Mouse (Mus musculus) CH12.LX (cell line): ENCODE data around the gene Chd1l. TPM values are rescaled to one million over a fixed set of nuclear protein-coding genes. Genes with fewer than 3 reads are reported as not detected.

Experiments used
- DNase-seq: peaks from one replicate; pipeline ENCODE4 v3.0.0-alpha.2; 2013; ENCODE audit errors: extremely low read depth
- H3K27ac ChIP-seq: 2 replicates; pipeline ENCODE4 v1.5.1; 2012; ENCODE audit warnings: low read depth, mild to moderate bottlenecking, control low read depth, moderate library complexity; ENCODE audit not compliant: insufficient read depth
- H3K27me3 ChIP-seq: replicated peaks from 2 replicates; pipeline ENCODE3; 2012; ENCODE audit warnings: inconsistent platforms
- H3K36me3 ChIP-seq, 2 experiments: replicated peaks in 1 of 2; 2 replicates each; pipeline versions ENCODE3 to v1.6.1; 2012; ENCODE audit warnings: inconsistent platforms in 1 of 2, low read length in 1 of 2, mild to moderate bottlenecking in 1 of 2, mixed read lengths in 1 of 2, moderate library complexity in 1 of 2; ENCODE audit not compliant: control insufficient read depth in 1 of 2, insufficient read depth in 1 of 2
- H3K4me1 ChIP-seq, 2 experiments: 2 replicates each; pipeline ENCODE4 v1.6.1; 2012; ENCODE audit warnings: inconsistent platforms in 1 of 2, moderate library complexity in 1 of 2; ENCODE audit not compliant: insufficient read depth in 2 of 2, control insufficient read depth in 1 of 2
- H3K4me2 ChIP-seq: 2 replicates; pipeline ENCODE4 v1.6.1; 2012; ENCODE audit warnings: low read depth, mild to moderate bottlenecking, control low read depth; ENCODE audit not compliant: poor library complexity, insufficient read depth, severe bottlenecking
- H3K4me3 ChIP-seq, 3 experiments: fragments of 150-350 bp in 1 of 3; sonication (generic) in 1 of 3; replicated peaks in 1 of 3; 2 replicates each; pipeline versions ENCODE3 to v1.5.1; 2011 to 2012; ENCODE audit warnings: low read depth in 2 of 3, low read length in 2 of 3, mild to moderate bottlenecking in 2 of 3, moderate library complexity in 2 of 3, control low read depth in 1 of 3, improper control_type of control experiment in 1 of 3, inconsistent platforms in 1 of 3, mixed read lengths in 1 of 3; ENCODE audit not compliant: poor library complexity in 1 of 3
- H3K79me2 ChIP-seq: replicated peaks from 2 replicates; pipeline ENCODE4 v1.6.1; 2012; ENCODE audit warnings: mild to moderate bottlenecking, moderate library complexity; ENCODE audit not compliant: control insufficient read depth, poor library complexity, insufficient read depth, severe bottlenecking; ENCODE audit errors: extremely low read depth
- H3K9ac ChIP-seq: 2 replicates; pipeline ENCODE4 v1.6.1; 2012; ENCODE audit warnings: low read depth, mild to moderate bottlenecking, control low read depth, moderate library complexity; ENCODE audit not compliant: insufficient read depth
- H3K9me3 ChIP-seq: replicated peaks from 2 replicates; pipeline ENCODE3; 2012; ENCODE audit warnings: low read length, inconsistent platforms, mixed read lengths
- CHD1 ChIP-seq: IDR thresholded peaks from 2 replicates; pipeline ENCODE4 v1.6.1; 2012; ENCODE audit warnings: low read depth, low read length, improper control_type of control experiment, inconsistent platforms
- CHD2 ChIP-seq: IDR thresholded peaks from 2 replicates; pipeline ENCODE4 v1.6.1; 2011; ENCODE audit warnings: low read length, improper control_type of control experiment
- CTCF ChIP-seq, 2 experiments: IDR thresholded peaks in 1 of 2; conservative IDR thresholded peaks in 1 of 2; 2 replicates each; pipeline ENCODE4 v1.5.1; 2011 to 2012; ENCODE audit warnings: low read depth in 2 of 2, low read length in 2 of 2, improper control_type of control experiment in 1 of 2, inconsistent platforms in 1 of 2, mild to moderate bottlenecking in 1 of 2, moderate library complexity in 1 of 2
- E2F4 ChIP-seq: IDR thresholded peaks from 2 replicates; pipeline ENCODE4 v1.6.1; 2011; ENCODE audit warnings: low read depth, low read length, improper control_type of control experiment; ENCODE audit not compliant: insufficient replicate concordance
- ELF1 ChIP-seq: IDR thresholded peaks from 2 replicates; pipeline ENCODE4 v1.6.1; 2014; ENCODE audit warnings: low read depth, mild to moderate bottlenecking, inconsistent platforms, low read length, improper control_type of control experiment
- EP300 ChIP-seq: IDR thresholded peaks from 2 replicates; pipeline ENCODE4 v1.6.1; 2011; ENCODE audit warnings: low read length, improper control_type of control experiment
- HCFC1 ChIP-seq: IDR thresholded peaks from 2 replicates; pipeline ENCODE4 v1.6.1; 2012; ENCODE audit warnings: low read depth, mild to moderate bottlenecking, inconsistent platforms, low read length, improper control_type of control experiment
- IRF4 ChIP-seq: IDR thresholded peaks from 2 replicates; pipeline ENCODE4 v1.6.1; 2014; ENCODE audit warnings: low read depth, mild to moderate bottlenecking, inconsistent platforms, low read length, improper control_type of control experiment
- KAT2A ChIP-seq: IDR thresholded peaks from 2 replicates; pipeline ENCODE4 v1.6.1; 2012; ENCODE audit warnings: low read length, improper control_type of control experiment, inconsistent platforms; ENCODE audit not compliant: insufficient replicate concordance
- MAFK ChIP-seq: IDR thresholded peaks from 2 replicates; pipeline ENCODE4 v1.6.1; 2011; ENCODE audit warnings: low read length, improper control_type of control experiment; ENCODE audit not compliant: insufficient replicate concordance
- MAX ChIP-seq: IDR thresholded peaks from 2 replicates; pipeline ENCODE4 v1.6.1; 2011; ENCODE audit warnings: low read length, improper control_type of control experiment
- MXI1 ChIP-seq: IDR thresholded peaks from 2 replicates; pipeline ENCODE4 v1.6.1; 2011; ENCODE audit warnings: mild to moderate bottlenecking, low read depth, low read length, improper control_type of control experiment
- NELFE ChIP-seq: IDR thresholded peaks from 2 replicates; pipeline ENCODE4 v1.6.1; 2011; ENCODE audit warnings: low read depth, low read length, improper control_type of control experiment
- PAX5 ChIP-seq: IDR thresholded peaks from 2 replicates; pipeline ENCODE4 v1.6.1; 2012; ENCODE audit warnings: low read length, inconsistent platforms, mixed read lengths
- POLR2AphosphoS2 ChIP-seq: IDR thresholded peaks from 2 replicates; pipeline ENCODE4 v1.6.1; 2011; ENCODE audit warnings: low read depth, low read length, improper control_type of control experiment
- RAD21 ChIP-seq: IDR thresholded peaks from 2 replicates; pipeline ENCODE4 v1.6.1; 2011; ENCODE audit warnings: low read depth, mild to moderate bottlenecking, low read length, improper control_type of control experiment, moderate library complexity
- RCOR1 ChIP-seq: conservative IDR thresholded peaks from 2 replicates; pipeline ENCODE4 v1.6.1; 2012; ENCODE audit warnings: low read depth, mild to moderate bottlenecking, inconsistent platforms, low read length, improper control_type of control experiment
- SMC3 ChIP-seq: IDR thresholded peaks from 2 replicates; pipeline ENCODE4 v1.6.1; 2011; ENCODE audit warnings: low read depth, low read length, improper control_type of control experiment
- TCF12 ChIP-seq: IDR thresholded peaks from 2 replicates; pipeline ENCODE4 v1.6.1; 2014; ENCODE audit warnings: low read depth, mild to moderate bottlenecking, inconsistent platforms, low read length, improper control_type of control experiment
- UBTF ChIP-seq: IDR thresholded peaks from 2 replicates; pipeline ENCODE4 v1.6.1; 2012; ENCODE audit warnings: low read depth, mild to moderate bottlenecking, inconsistent platforms, low read length, improper control_type of control experiment, moderate library complexity
- USF1 ChIP-seq: IDR thresholded peaks from 2 replicates; pipeline ENCODE4 v1.6.1; 2014; ENCODE audit warnings: low read depth, mild to moderate bottlenecking, inconsistent platforms, low read length, improper control_type of control experiment
- USF2 ChIP-seq: conservative IDR thresholded peaks from 2 replicates; pipeline ENCODE4 v1.6.1; 2011; ENCODE audit warnings: low read depth, low read length, improper control_type of control experiment
- ZC3H11A ChIP-seq: IDR thresholded peaks from 2 replicates; pipeline ENCODE4 v1.6.1; 2012; ENCODE audit warnings: low read depth, mild to moderate bottlenecking, inconsistent platforms, low read length, improper control_type of control experiment
- ZNF384 ChIP-seq: IDR thresholded peaks from 2 replicates; pipeline ENCODE4 v1.6.1; 2012; ENCODE audit warnings: low read depth, low read length, improper control_type of control experiment, inconsistent platforms
- dilution Hi-C: fragments of 300-500 bp; cut with MboI; formaldehyde crosslinking; loops from 2 replicates; pipeline ENCODE4 v1.14.3; 2020; ENCODE audit warnings: low sequenced_read_pairs; ENCODE audit not compliant: extremely low pct_unique_long_range_greater_than_20kb, extremely low pct_ligation_motif_present
- in situ Hi-C: fragments of 300-500 bp; cut with MboI; formaldehyde crosslinking; loops from 3 replicates; pipeline ENCODE4 v1.14.3; 2019; ENCODE audit warnings: low sequenced_read_pairs, low pct_ligation_motif_present, low pct_unique_long_range_greater_than_20kb, mixed read lengths
- polyA plus RNA-seq: library from polyadenylated mRNA; unstranded; fragments of >175 nt; gene quantifications from 2 replicates; pipeline ENCODE4 v1.2.1, GENCODE M21; 2012; ENCODE audit warnings: low read depth; ENCODE audit not compliant: insufficient read length
- total RNA-seq, 2 experiments: library from RNA; depleted of rRNA; stranded (reverse); fragments of 300-350 nt in 1 of 2; fragments of >200 nt in 1 of 2; gene quantifications; 2 replicates each; pipeline ENCODE4 v1.2.3; 2012 to 2014

Gene Chd1l
- total and polyA plus RNA-seq, 3 experiments: 24.7 to 29.0 (median 25.2) TPM

DNA sequence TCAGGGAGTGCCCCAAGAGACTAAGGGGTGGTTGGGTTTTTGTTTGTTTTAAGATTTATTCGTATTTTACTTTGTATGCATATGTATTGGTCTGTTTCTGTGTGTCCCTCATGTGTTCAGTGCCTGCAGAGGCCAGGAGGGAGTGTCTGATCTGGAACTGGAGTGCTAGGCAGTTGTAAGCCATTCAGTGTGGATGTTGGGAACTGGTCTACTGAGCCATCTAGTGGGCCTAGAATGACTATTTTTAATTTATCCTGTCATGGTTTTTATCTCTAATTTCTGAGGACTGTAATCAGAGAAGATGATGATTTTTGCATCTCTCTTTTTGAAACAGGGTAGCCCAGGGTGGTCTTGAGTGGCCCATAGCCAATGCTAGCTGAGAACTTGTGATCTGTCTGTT, 71.4 kb downstream of the Chd1l start:
- TF ChIP-seq MAFK: no peak
- TF ChIP-seq ZNF384: no peak
- TF ChIP-seq NELFE: no peak
- peak; percentile 8 for TF ChIP-seq RAD21
- TF ChIP-seq UBTF: no peak
- TF ChIP-seq MAX: no peak
- no peak for TF ChIP-seq EP300
- dilution Hi-C loops (no loop called here), in situ Hi-C loops (no loop called here)
- no peak for DNase-seq
- Histone ChIP-seq H3K4me3 (no peak overlapping the region), H3K4me1 (no peaks in the 10 kb centered on the region), H3K27me3 (no peaks in the 10 kb centered on the region), H3K9ac (no peak overlapping the region), H3K36me3 (no peaks in the 10 kb centered on the region), H3K27ac (no peak overlapping the region), H3K79me2 (no peaks in the 10 kb centered on the region), H3K4me2 (no peak overlapping the region), H3K9me3 (no peaks in the 10 kb centered on the region)

DNA sequence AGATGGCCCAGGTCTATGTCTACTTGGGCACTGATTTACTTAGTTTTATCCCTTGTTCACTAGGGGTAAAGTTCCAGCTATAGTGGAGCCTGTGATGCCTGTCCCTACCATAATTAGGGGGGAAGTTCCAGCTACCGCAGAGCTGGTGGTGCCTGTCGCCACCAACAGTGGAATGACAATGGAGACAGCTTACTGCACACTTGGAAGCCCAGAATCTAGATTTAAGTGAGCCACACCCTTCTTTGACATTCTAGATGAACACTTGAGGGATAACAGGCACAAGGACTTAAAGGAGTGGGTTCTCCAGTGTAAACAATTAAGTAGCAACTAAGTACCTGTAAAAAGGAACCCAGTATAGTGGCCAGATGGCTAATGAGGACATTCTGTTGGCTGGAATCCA, 73.0 kb downstream of the Chd1l start:
- no peak for TF ChIP-seq PAX5
- TF ChIP-seq IRF4: no peak
- TF ChIP-seq POLR2AphosphoS2: no peak
- no peak for TF ChIP-seq CTCF (conservative IDR thresholded peaks at IDR 0.05 in 1 of 2, IDR thresholded peaks at IDR 0.05 in 1 of 2; ENCODE audit: low read depth in 2 of 2, low read length in 2 of 2)
- TF ChIP-seq ELF1: no peak
- TF ChIP-seq ZC3H11A: no peak
- Histone ChIP-seq H3K4me3 (no peak overlapping the region), H3K27ac (no peak overlapping the region), H3K36me3 (no peaks in the 10 kb centered on the region), H3K4me1 (no peaks in the 10 kb centered on the region), H3K9ac (no peak overlapping the region), H3K79me2 (no peaks in the 10 kb centered on the region), H3K9me3 (no peaks in the 10 kb centered on the region), H3K4me2 (no peak overlapping the region), H3K27me3 (no peaks in the 10 kb centered on the region)
- DNase-seq: no peak
- in situ Hi-C loops: no loop called here
- dilution Hi-C loops: no loop called here

DNA sequence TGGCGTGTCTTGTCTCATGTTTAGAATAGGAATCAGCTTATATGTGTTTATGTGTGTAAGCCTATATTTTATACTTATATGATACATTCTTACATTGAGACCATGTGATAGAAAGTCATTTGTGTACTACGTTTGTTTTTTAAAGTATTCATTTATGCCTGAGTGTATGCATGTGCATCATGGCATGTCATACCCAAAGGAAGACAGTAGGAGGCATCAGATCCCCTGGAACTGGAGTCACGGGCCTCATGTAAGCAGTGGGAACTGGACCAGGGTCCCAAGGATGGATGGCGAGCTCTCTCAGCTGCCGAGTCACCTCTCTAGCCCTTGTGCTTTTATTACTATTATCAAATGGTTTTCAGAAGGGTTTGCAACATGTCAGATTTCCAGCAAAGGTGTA, 74.3 kb downstream of the Chd1l start:
- Histone ChIP-seq H3K9me3 (no peaks in the 10 kb centered on the region), H3K4me3 (no peak overlapping the region), H3K79me2 (no peaks in the 10 kb centered on the region), H3K4me1 (peaks cover 3 to 4% of the 10 kb centered on the region in 2 experiments; a peak in 1 of 4 replicates), H3K9ac (no peak overlapping the region), H3K4me2 (no peak overlapping the region), H3K27me3 (no peaks in the 10 kb centered on the region), H3K27ac (no peak overlapping the region), H3K36me3 (no peaks in the 10 kb centered on the region)
- dilution Hi-C loops: no loop called here
- no peak for DNase-seq
- in situ Hi-C loops: no loop called here
- peak in 1 of 2 experiments; percentile 37; a peak in 1 of 4 replicates for TF ChIP-seq CTCF (conservative IDR thresholded peaks at IDR 0.05 in 1 of 2, IDR thresholded peaks at IDR 0.05 in 1 of 2; ENCODE audit: low read depth in 2 of 2, low read length in 2 of 2)
- TF ChIP-seq RAD21: peak; percentile 12
- TF ChIP-seq HCFC1: no peak
- no peak for TF ChIP-seq TCF12
- TF ChIP-seq SMC3: peak; percentile 22
- no peak for TF ChIP-seq UBTF
- TF ChIP-seq E2F4: no peak
- TF ChIP-seq MAFK: no peak
- TF ChIP-seq MXI1: no peak
- TF ChIP-seq USF2: no peak
- TF ChIP-seq RCOR1: no peak
- TF ChIP-seq ZNF384: no peak
- no peak for TF ChIP-seq CHD1
- no peak for TF ChIP-seq CHD2
- no peak for TF ChIP-seq KAT2A
- TF ChIP-seq USF1: no peak
- no peak for TF ChIP-seq ZC3H11A
- TF ChIP-seq NELFE: no peak
